Mouse (Mus musculus) spleen, adult 2 months (tissue): ENCODE results near the gene Mymx.

Experiments used
- CTCF ChIP-seq: fragments of 200-500 bp; IDR thresholded peaks from 2 replicates; pipeline ENCODE4 v1.5.1; 2011; ENCODE audit warnings: mild to moderate bottlenecking, inconsistent platforms; ENCODE audit not compliant: insufficient read depth, insufficient read length, insufficient replicate concordance; ENCODE audit errors: extremely low read depth
- POLR2A ChIP-seq: fragments of 200-500 bp; IDR thresholded peaks from 2 replicates; pipeline ENCODE4 v1.6.1; 2011; ENCODE audit warnings: low read depth, low read length, inconsistent platforms

- TF ChIP-seq CTCF (no peak), POLR2A (no peak)
Measured at GRCm38 (mm10) chr17:45582188-45582587, 19.7 kb downstream of the Mymx start.
